In genomic region chr8:107499519-107499918, GRCm38 (mm10) we compare ENCODE assay signal across 30 mouse cellular contexts.
DNase-seq lines count a peak whose midpoint lies in the region; ATAC-seq and TF ChIP-seq lines count a peak whose summit lies in the region.
"Had no signal": no experiment of that assay in that cellular context is flagged by ENCODE, and none has a peak within 500 bp of the region (broad histone marks: within the 10 kb centered on the region; RNA-seq: fewer than 3 reads in every experiment).

No protein-coding gene starts in this region.

- H3K4me1 ChIP-seq in heart, embryonic 14.5 days (ENCODE audit: control insufficient read depth in 2 of 2, insufficient read depth in 2 of 2, low read length in 2 of 2) = peaks cover 19 to 37% of the 10 kb centered on the region in 2 experiments
- H3K4me1 ChIP-seq in heart, adult 2 months (ENCODE audit: control insufficient read depth, insufficient read depth, low read length) = peaks cover 7% of the 10 kb centered on the region
- peaks cover 24 to 60% of the 10 kb centered on the region in 2 experiments for H3K4me1 ChIP-seq in CH12.LX (ENCODE audit: control insufficient read depth in 1 of 2, insufficient read depth in 2 of 2)
- H3K4me1 ChIP-seq in bone marrow macrophage, adult 2 months (ENCODE audit: control insufficient read depth, insufficient read depth, low read length) = peaks cover 52% of the 10 kb centered on the region
- peaks cover 29% of the 10 kb centered on the region for H3K4me1 ChIP-seq in olfactory bulb, adult 2 months (ENCODE audit: control insufficient read depth, insufficient read depth, low read length)

- no peak for TF ChIP-seq EP300 in heart, adult 2 months (IDR thresholded peaks at IDR 0.05; ENCODE audit: insufficient read depth, low read depth, low read length)
- TF ChIP-seq EP300 in CH12.LX (IDR thresholded peaks at IDR 0.05; ENCODE audit: low read length) = no peak

- in situ Hi-C loops in CH12.LX (cut with MboI; ENCODE audit: low pct_ligation_motif_present, low pct_unique_long_range_greater_than_20kb, low sequenced_read_pairs) = loop anchor here (10.0 kb wide), 1 partner anchor 55 kb away; no protein-coding TSS in a partner anchor

- WGBS in heart, embryonic 14.5 days = 34% methylated on average over 3 of the region's 3 CpGs
- WGBS in heart, adult 2 months = 46% methylated on average over 3 of the region's 3 CpGs
- 56% methylated on average over 3 of the region's 3 CpGs for WGBS in olfactory bulb, adult 2 months

- no peak for TF ChIP-seq RAD21 in CH12.LX (IDR thresholded peaks at IDR 0.05; ENCODE audit: low read depth, low read length)

- ATAC-seq in heart, embryonic 14.5 days (ENCODE audit: insufficient number of reproducible peaks, insufficient read depth, low FRiP score, low read depth) = no peak
- ATAC-seq: CD4-positive, CD25-positive, alpha-beta regulatory T cell, adult 4 months; forebrain, embryonic 16.5 days; intestine, embryonic 16.5 days had no signal

- no peak overlapping the region for H3K4me3 ChIP-seq in heart, embryonic 14.5 days (ENCODE audit: control insufficient read depth in 1 of 2, insufficient read depth in 1 of 2, low read depth in 1 of 2, low read length in 2 of 2)
- no peak overlapping the region for H3K4me3 ChIP-seq in heart, adult 2 months
- peak overlapping the region in 2 of 3 experiments; percentile 8 to 32 for H3K4me3 ChIP-seq in CH12.LX (replicated peaks in 1 of 3; ENCODE audit: low read depth in 2 of 3, low read length in 2 of 3, poor library complexity in 1 of 3)
- 0 out of 2 replicates have a peak overlapping the region, but pooled peaks have one; percentile 7 for H3K4me3 ChIP-seq in bone marrow macrophage, adult 2 months (ENCODE audit: insufficient read depth, low read length)
- H3K4me3 ChIP-seq in olfactory bulb, adult 2 months (ENCODE audit: insufficient read depth, low read depth, low read length) = no peak overlapping the region
- H3K4me3 ChIP-seq: embryonic facial prominence, embryonic 13.5 days; erythroblast, embryonic 14.5 days; heart, embryonic 12.5 days; hindbrain, embryonic 13.5 days; midbrain, embryonic 12.5 days; stomach, embryonic 15.5 days had no signal

- dilution Hi-C loops in CH12.LX (cut with MboI; ENCODE audit: extremely low pct_ligation_motif_present, extremely low pct_unique_long_range_greater_than_20kb, low sequenced_read_pairs) = no loop called here

- 0 out of 2 replicates have a peak, but pooled peaks cover 4% of the 10 kb centered on the region for H3K9me3 ChIP-seq in heart, embryonic 14.5 days (ENCODE audit: control insufficient read depth, low read length)
- H3K9me3 ChIP-seq in CH12.LX (replicated peaks; ENCODE audit: low read length) = peaks cover 9% of the 10 kb centered on the region
- H3K9me3 ChIP-seq: hindbrain, embryonic 13.5 days; midbrain, embryonic 12.5 days; stomach, embryonic 15.5 days had no signal

- no peak for DNase-seq in heart, adult 2 months
- DNase-seq in CH12.LX (ENCODE audit: extremely low read depth) = no peak
- no peak for DNase-seq in lung, postnatal 25 days (ENCODE audit: low spot score)
- no peak for DNase-seq in left cerebral cortex, adult 11 months (ENCODE audit: low spot score)
- DNase-seq: adrenal gland, postnatal 10 days; cerebellum, adult 11 months; cerebellum, adult 9-11 months; gastrocnemius, postnatal 14 days; heart, postnatal 4 days; kidney, adult 8-10 months; kidney, postnatal 10 days; layer of hippocampus, postnatal 36 days; liver; lung, adult 2 months; lung, postnatal 10 days; retina, postnatal 1 day; right cerebral cortex, postnatal 14 days had no signal

- no peaks in the 10 kb centered on the region for H3K79me2 ChIP-seq in heart, adult 2 months (replicated peaks; ENCODE audit: control insufficient read depth, insufficient read depth, low read length)
- no peaks in the 10 kb centered on the region for H3K79me2 ChIP-seq in CH12.LX (replicated peaks; ENCODE audit: control insufficient read depth, extremely low read depth, insufficient read depth, poor library complexity, severe bottlenecking)

- no peak for TF ChIP-seq POLR2A in heart, adult 2 months (IDR thresholded peaks at IDR 0.05; ENCODE audit: insufficient read depth, low read depth, low read length)
- TF ChIP-seq POLR2A in CH12.LX (IDR thresholded peaks at IDR 0.05; ENCODE audit: low read depth, low read length) = no peak
- TF ChIP-seq POLR2A in bone marrow macrophage, adult 2 months (IDR thresholded peaks at IDR 0.05; ENCODE audit: borderline replicate concordance, low read depth, low read length) = no peak
- no peak for TF ChIP-seq POLR2A in olfactory bulb, adult 2 months (IDR thresholded peaks at IDR 0.05; ENCODE audit: insufficient read depth, low read depth, low read length)

- H3K4me2 ChIP-seq in heart, embryonic 14.5 days (ENCODE audit: low read length) = peak overlapping the region; percentile 13; the same call in 1 of the 2 replicates
- peak overlapping the region; percentile 48 for H3K4me2 ChIP-seq in CH12.LX (ENCODE audit: insufficient read depth, low read depth, poor library complexity, severe bottlenecking)
- H3K4me2 ChIP-seq: embryonic facial prominence, embryonic 13.5 days; heart, embryonic 12.5 days; hindbrain, embryonic 13.5 days; midbrain, embryonic 12.5 days; stomach, embryonic 15.5 days had no signal

- no peak for TF ChIP-seq CTCF in heart, adult 2 months (IDR thresholded peaks at IDR 0.05)
- TF ChIP-seq CTCF in CH12.LX (conservative IDR thresholded peaks at IDR 0.05 in 1 of 2, IDR thresholded peaks at IDR 0.05 in 1 of 2; ENCODE audit: low read depth in 2 of 2, low read length in 2 of 2) = no peak
- no peak for TF ChIP-seq CTCF in bone marrow macrophage, adult 2 months (IDR thresholded peaks at IDR 0.05; ENCODE audit: low read depth, low read length)
- no peak for TF ChIP-seq CTCF in olfactory bulb, adult 2 months (IDR thresholded peaks at IDR 0.05; ENCODE audit: insufficient read depth, low read depth, low read length)

- H3K9ac ChIP-seq in heart, embryonic 14.5 days (ENCODE audit: low read length) = no peak overlapping the region
- no peak overlapping the region for H3K9ac ChIP-seq in heart, adult 2 months (ENCODE audit: low read depth, low read length)
- H3K9ac ChIP-seq in CH12.LX (ENCODE audit: insufficient read depth, low read depth) = no peak overlapping the region
- H3K9ac ChIP-seq: embryonic facial prominence, embryonic 13.5 days; hindbrain, embryonic 13.5 days; liver, embryonic 14.5 days; midbrain, embryonic 12.5 days; stomach, embryonic 15.5 days had no signal

- no peaks in the 10 kb centered on the region for H3K27me3 ChIP-seq in heart, embryonic 14.5 days (ENCODE audit: control insufficient read depth, insufficient read depth, low read length)
- no peaks in the 10 kb centered on the region for H3K27me3 ChIP-seq in heart, adult 2 months (ENCODE audit: control insufficient read depth, insufficient read depth, low read length)
- no peaks in the 10 kb centered on the region for H3K27me3 ChIP-seq in CH12.LX (replicated peaks)
- H3K27me3 ChIP-seq: embryonic facial prominence, embryonic 13.5 days; heart, embryonic 12.5 days; hindbrain, embryonic 13.5 days; midbrain, embryonic 12.5 days; stomach, embryonic 15.5 days had no signal

- no peaks in the 10 kb centered on the region for H3K36me3 ChIP-seq in heart, embryonic 14.5 days (ENCODE audit: control insufficient read depth, insufficient read depth, low read length)
- H3K36me3 ChIP-seq in heart, adult 2 months (ENCODE audit: control insufficient read depth, insufficient read depth, low read length) = no peaks in the 10 kb centered on the region
- H3K36me3 ChIP-seq in CH12.LX (replicated peaks in 1 of 2; ENCODE audit: control insufficient read depth in 1 of 2, insufficient read depth in 1 of 2, low read length in 1 of 2) = peaks cover 0 to 7% of the 10 kb centered on the region in 2 experiments
- H3K36me3 ChIP-seq: hindbrain, embryonic 13.5 days; midbrain, embryonic 12.5 days; stomach, embryonic 15.5 days had no signal

- peak overlapping the region in 1 of 2 experiments; percentile 47; a peak in 1 of 4 replicates for H3K27ac ChIP-seq in heart, embryonic 14.5 days (replicated peaks in 1 of 2; ENCODE audit: control insufficient read depth in 1 of 2, insufficient read depth in 1 of 2, low read depth in 2 of 2, low read length in 2 of 2)
- H3K27ac ChIP-seq in heart, adult 2 months = no peak overlapping the region
- no peak overlapping the region; the same call in 1 of the 2 replicates for H3K27ac ChIP-seq in CH12.LX (ENCODE audit: insufficient read depth, low read depth)
- peak overlapping the region; percentile 90 for H3K27ac ChIP-seq in bone marrow macrophage, adult 2 months (ENCODE audit: insufficient read depth, low read depth, low read length)
- 0 out of 2 replicates have a peak overlapping the region, but pooled peaks have one; percentile 10 for H3K27ac ChIP-seq in olfactory bulb, adult 2 months (ENCODE audit: insufficient read depth, low read depth, low read length)
- H3K27ac ChIP-seq: hindbrain, embryonic 13.5 days; liver, embryonic 14.5 days; midbrain, embryonic 12.5 days had no signal

- intact Hi-C loops in heart, adult 2 months (cut with DNase I) = loop anchor here (5.0 kb wide), 1 partner anchor 43 kb away; no protein-coding TSS in a partner anchor

TF ChIP-seq in CH12.LX, 34 proteins besides CTCF, POLR2A, EP300 and RAD21:
- no peak for TF ChIP-seq PAX5 (IDR thresholded peaks at IDR 0.05; ENCODE audit: low read length)
- 0 out of 2 replicates have a peak, but pooled peaks have one; percentile 28 for TF ChIP-seq MEF2A (IDR thresholded peaks at IDR 0.05; ENCODE audit: borderline replicate concordance, low read depth, low read length)
TF ChIP-seq in CH12.LX: peak in this region for 1.

Comparison
In these comparisons a context has a peak if more than half of its experiments do, and no peak if none do; other contexts are left out.
1. H3K27ac ChIP-seq: peak in bone marrow macrophage, adult 2 months (single experiment) and olfactory bulb, adult 2 months (single experiment); none in heart, adult 2 months (single experiment) and CH12.LX (single experiment).
2. H3K4me3 ChIP-seq: peak in CH12.LX (2 of 3) and bone marrow macrophage, adult 2 months (single experiment); none in heart, embryonic 14.5 days (0 of 2), heart, adult 2 months (single experiment) and olfactory bulb, adult 2 months (single experiment).